Mouse (Mus musculus) retina, adult 2 months (tissue): ENCODE data around the gene Krtap11-1.

ENCODE experiments used
- DNase-seq: peaks from one replicate; pipeline ENCODE4 v3.0.0-alpha.2; 2012; ENCODE audit warnings: low read depth, low spot score

The Krtap11-1 gene

GRCm38 (mm10) chr16:89571083-89571482, at the start of gene Krtap11-1:
Gene Krtap11-1, minus strand, starts transcription at chr16:89571183.
- DNase-seq = no peak

- no peak for DNase-seq
Measured at GRCm38 (mm10) chr16:89618190-89618589, 47.2 kb upstream of the Krtap11-1 start.

- no peak for DNase-seq
Measured at GRCm38 (mm10) chr16:89617251-89617650, 46.3 kb upstream of the Krtap11-1 start.

GRCm38 (mm10) chr16:89613726-89614125, 42.7 kb upstream of the Krtap11-1 start:
- DNase-seq = no peak

- no peak for DNase-seq
Measured at GRCm38 (mm10) chr16:89608791-89609185, 37.8 kb upstream of the Krtap11-1 start.

- no peak for DNase-seq
Measured at GRCm38 (mm10) chr16:89608161-89608790, 37.3 kb upstream of the Krtap11-1 start.

GRCm38 (mm10) chr16:89606951-89607350, 36.0 kb upstream of the Krtap11-1 start:
- DNase-seq = no peak

- DNase-seq = no peak
Measured at GRCm38 (mm10) chr16:89587209-89587608, 16.2 kb upstream of the Krtap11-1 start.

GRCm38 (mm10) chr16:89585604-89586508, 14.9 kb upstream of the Krtap11-1 start:
- no peak for DNase-seq

GRCm38 (mm10) chr16:89581658-89582057, 10.7 kb upstream of the Krtap11-1 start:
- DNase-seq = no peak

- DNase-seq = no peak
Measured at GRCm38 (mm10) chr16:89570516-89570915, 467 bp downstream of the Krtap11-1 start.

- DNase-seq = no peak
Measured at GRCm38 (mm10) chr16:89569136-89569535, 1.8 kb downstream of the Krtap11-1 start.

- DNase-seq = no peak
Measured at GRCm38 (mm10) chr16:89568141-89568540, 2.8 kb downstream of the Krtap11-1 start.

- no peak for DNase-seq
Measured at GRCm38 (mm10) chr16:89550298-89550697, 20.7 kb downstream of the Krtap11-1 start.

GRCm38 (mm10) chr16:89538031-89538484, 32.9 kb downstream of the Krtap11-1 start:
- no peak for DNase-seq

- no peak for DNase-seq
Measured at GRCm38 (mm10) chr16:89537349-89537748, 33.6 kb downstream of the Krtap11-1 start.

- no peak for DNase-seq
Measured at GRCm38 (mm10) chr16:89530547-89530946, 40.4 kb downstream of the Krtap11-1 start.

- DNase-seq = no peak
Measured at GRCm38 (mm10) chr16:89529846-89530245, 41.1 kb downstream of the Krtap11-1 start.

GRCm38 (mm10) chr16:89528380-89528779, 42.6 kb downstream of the Krtap11-1 start:
- DNase-seq = no peak

- DNase-seq = no peak
Measured at GRCm38 (mm10) chr16:89520996-89521395, 50.0 kb downstream of the Krtap11-1 start.

- no peak for DNase-seq
Measured at GRCm38 (mm10) chr16:89520555-89520954, 50.4 kb downstream of the Krtap11-1 start.
